Mouse (Mus musculus) bone marrow macrophage, adult 2 months (primary cell): ENCODE data around the gene Kif3c. TPM values are rescaled to one million over a fixed set of nuclear protein-coding genes. Genes with fewer than 3 reads are reported as not detected.

Experiments
- H3K27ac ChIP-seq: 2 replicates; pipeline ENCODE4 v1.5.1; 2012; ENCODE audit warnings: low read depth, low read length; ENCODE audit not compliant: insufficient read depth
- H3K4me1 ChIP-seq: 2 replicates; pipeline ENCODE4 v1.6.1; 2012; ENCODE audit warnings: low read length; ENCODE audit not compliant: control insufficient read depth, insufficient read depth
- H3K4me3 ChIP-seq: 2 replicates; pipeline ENCODE4 v1.5.1; 2012; ENCODE audit warnings: mild to moderate bottlenecking, low read length, moderate library complexity; ENCODE audit not compliant: insufficient read depth
- CTCF ChIP-seq: IDR thresholded peaks from 2 replicates; pipeline ENCODE4 v1.5.1; 2012; ENCODE audit warnings: low read depth, mild to moderate bottlenecking, low read length, moderate library complexity
- POLR2A ChIP-seq: IDR thresholded peaks from 2 replicates; pipeline ENCODE4 v1.6.1; 2012; ENCODE audit warnings: mild to moderate bottlenecking, low read depth, low read length, borderline replicate concordance
- polyA plus RNA-seq: library from polyadenylated mRNA; stranded (reverse); fragments of >200 nt; gene quantifications from 2 replicates; pipeline ENCODE4 v1.2.4, GENCODE M21; 2012; ENCODE audit not compliant: missing spikeins, insufficient read depth, insufficient read length

The Kif3c gene
- polyA plus RNA-seq, 1 experiment, result 22.0 TPM

DNA sequence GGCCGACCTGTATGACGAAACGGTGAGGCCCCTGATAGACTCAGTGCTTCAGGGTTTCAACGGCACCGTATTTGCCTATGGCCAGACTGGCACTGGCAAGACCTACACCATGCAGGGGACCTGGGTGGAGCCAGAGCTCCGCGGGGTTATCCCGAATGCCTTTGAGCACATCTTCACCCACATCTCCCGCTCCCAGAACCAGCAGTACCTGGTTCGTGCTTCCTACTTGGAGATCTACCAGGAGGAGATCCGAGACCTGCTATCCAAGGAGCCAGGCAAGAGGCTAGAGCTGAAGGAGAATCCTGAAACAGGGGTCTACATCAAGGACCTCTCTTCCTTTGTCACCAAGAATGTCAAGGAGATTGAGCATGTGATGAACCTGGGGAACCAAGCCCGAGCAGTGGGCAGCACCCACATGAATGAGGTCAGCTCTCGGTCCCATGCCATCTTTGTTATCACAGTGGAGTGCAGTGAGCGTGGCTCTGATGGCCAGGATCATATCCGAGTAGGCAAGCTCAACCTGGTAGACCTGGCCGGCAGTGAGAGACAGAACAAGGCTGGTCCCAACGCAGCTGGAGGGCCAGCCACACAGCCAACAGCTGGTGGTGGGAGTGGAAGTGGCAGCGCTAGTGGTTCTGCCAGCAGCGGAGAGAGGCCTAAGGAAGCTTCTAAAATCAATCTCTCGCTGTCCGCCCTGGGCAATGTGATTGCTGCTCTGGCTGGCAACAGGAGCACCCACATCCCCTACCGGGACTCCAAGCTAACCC, 1.4 kb downstream of the Kif3c start:
- no peak overlapping the region for H3K4me3 ChIP-seq
- no peak overlapping the region for H3K27ac ChIP-seq
- peaks cover 36% of the 10 kb centered on the region for H3K4me1 ChIP-seq
- TF ChIP-seq POLR2A (no peak), CTCF (no peak)

DNA sequence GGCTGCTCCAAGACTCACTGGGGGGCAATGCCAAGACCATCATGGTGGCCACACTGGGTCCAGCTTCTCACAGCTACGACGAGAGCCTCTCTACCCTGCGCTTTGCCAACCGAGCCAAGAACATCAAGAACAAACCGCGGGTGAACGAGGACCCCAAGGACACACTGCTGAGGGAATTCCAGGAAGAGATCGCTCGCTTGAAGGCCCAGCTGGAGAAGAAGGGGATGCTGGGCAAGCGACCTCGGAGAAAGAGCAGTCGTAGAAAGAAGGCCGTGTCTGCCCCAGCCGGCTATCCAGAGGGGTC, 2.0 kb downstream of the Kif3c start:
- H3K4me1 ChIP-seq, result peaks cover 36% of the 10 kb centered on the region
- TF ChIP-seq CTCF (no peak), POLR2A (no peak)
- no peak overlapping the region for H3K4me3 ChIP-seq
- no peak overlapping the region for H3K27ac ChIP-seq

DNA sequence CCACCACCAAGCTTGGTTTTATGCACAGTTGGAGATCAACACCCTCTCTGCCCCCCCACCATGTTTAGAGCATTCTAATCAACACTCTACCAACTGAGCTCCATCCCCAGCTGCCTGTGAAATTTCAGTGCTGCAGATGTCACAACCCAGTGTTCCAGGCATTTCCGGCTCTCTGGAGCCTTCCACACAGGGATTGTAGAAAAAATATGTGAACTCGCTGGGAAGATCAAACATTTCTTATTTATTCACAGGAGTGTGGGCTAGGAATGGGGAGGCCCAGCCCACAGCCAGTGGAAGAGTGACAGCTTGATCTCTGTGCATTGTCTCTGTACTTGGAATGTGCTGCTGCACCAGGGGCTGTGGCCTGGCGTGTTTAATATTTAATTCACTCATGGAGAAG, 3.8 kb downstream of the Kif3c start:
- TF ChIP-seq CTCF (no peak), POLR2A (no peak)
- H3K4me3 ChIP-seq, result no peak overlapping the region

DNA sequence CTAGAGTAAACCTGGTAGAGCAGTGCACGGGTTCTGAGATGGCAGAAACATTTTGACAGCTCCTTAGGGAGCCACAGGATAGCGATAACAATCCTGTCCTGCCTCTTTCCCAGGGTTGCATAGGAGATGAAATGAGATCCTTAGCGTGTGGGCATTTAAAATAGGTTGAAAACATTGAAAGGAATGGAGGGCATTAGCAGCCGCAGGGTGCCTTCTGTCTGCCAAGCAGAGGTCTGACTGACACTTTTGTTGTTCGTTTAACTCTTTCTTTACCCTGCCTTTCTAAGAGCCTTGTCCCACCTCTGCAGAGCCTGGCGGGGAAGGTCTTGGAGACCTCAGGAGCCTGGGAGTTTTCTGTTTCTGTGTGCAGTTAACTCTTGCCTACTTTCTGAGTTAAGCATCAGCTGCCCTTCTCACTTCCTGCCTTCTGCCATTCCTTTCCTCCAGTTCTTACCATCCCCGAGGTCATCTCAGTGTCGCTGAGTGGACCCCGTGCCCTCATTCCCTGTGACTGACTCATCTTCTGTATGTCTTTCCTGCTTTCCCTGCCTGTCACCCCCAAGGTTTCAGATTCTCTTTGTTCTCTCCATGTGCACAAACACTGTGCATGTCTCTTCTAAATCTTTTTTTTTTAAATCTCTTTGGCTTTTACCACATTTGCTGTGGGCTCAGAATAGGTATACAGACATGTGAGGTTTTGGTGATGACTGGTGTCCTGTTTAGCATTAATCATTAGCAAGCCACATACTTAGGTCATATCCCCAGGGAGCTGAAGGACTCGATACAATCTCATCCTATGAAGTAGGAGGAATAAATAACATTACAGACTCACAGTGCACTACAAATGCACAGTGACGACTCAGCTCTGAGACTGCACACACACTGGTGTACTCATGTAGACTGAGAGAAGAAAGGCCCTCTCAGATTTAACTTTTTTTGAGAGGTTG, 6.3 kb downstream of the Kif3c start:
- peaks cover 30% of the 10 kb centered on the region for H3K4me1 ChIP-seq
- TF ChIP-seq CTCF (no peak), POLR2A (no peak)
- peak overlapping the region; percentile 48 for H3K27ac ChIP-seq
- peak overlapping the region; percentile 21; the same call in 1 of the 2 replicates for H3K4me3 ChIP-seq

More for the DNA sequence above, 3.8 kb downstream of the Kif3c start:
- no peak overlapping the region for H3K27ac ChIP-seq
- H3K4me1 ChIP-seq, result peaks cover 40% of the 10 kb centered on the region

DNA sequence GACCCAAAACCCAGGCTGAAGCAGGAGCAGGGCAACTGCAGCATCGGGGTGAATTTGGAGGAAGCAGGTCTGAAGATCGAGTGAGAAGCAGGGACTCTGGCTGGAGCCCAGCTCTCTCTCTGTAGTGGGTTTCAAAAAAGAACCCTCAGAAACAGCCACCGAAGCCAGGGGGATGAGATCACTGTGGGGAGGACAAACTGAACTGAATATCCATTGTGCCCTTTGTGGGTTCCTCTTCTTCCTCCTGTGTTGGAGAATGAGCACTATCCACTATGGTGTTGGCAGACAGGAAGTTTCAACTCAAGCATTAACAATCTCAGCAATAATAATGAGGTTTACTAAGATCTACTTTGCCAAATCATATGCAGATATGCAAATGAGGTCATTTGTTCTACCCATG, 7.1 kb downstream of the Kif3c start:
- TF ChIP-seq CTCF, result no peak
- no peak for TF ChIP-seq POLR2A
- peaks cover 30% of the 10 kb centered on the region for H3K4me1 ChIP-seq
- H3K4me3 ChIP-seq, result peak overlapping the region; percentile 21; the same call in 1 of the 2 replicates
- H3K27ac ChIP-seq, result peak overlapping the region; percentile 48

DNA sequence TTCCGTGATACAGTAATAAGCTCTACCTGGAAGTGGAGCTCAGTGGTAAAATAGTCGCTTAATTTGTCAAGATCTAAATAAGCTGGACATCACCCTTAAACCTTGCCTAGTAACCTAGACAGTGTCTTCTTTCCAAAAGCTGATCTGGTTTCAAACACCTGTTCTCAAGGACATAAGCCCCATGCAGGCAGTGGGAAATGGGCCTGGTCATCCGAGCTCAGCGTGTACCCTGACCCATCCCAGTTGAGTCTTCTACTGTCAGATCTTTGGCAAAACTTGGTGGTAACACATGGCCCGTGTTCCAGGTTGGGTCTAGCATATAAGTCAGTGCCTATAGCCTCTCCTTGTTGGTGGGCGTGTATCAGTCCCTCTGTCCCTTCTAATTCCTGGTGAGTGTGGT, 8.6 kb downstream of the Kif3c start:
- Histone ChIP-seq H3K4me3 (no peak overlapping the region), H3K4me1 (peaks cover 19% of the 10 kb centered on the region), H3K27ac (no peak overlapping the region)
- TF ChIP-seq CTCF (no peak), POLR2A (no peak)

DNA sequence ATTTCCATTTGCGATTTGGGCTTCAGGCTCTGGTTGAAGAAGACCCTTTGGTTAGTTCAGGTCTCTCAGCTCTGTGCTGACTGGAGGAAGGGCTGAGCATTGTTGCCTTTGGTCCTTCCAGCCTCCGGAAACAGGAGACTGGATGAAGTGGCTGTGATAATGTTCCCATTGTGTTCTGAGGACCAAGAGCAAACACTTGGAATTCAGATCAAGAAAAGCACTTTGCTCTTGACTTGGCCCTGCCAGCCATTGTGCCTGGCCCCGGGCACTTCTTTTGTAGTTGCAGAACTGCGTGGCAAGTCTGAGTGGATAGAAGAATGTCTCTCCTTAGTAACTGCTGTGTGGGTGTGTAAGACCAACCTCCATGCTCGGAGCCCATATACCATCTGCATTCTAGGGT, 9.6 kb downstream of the Kif3c start:
- no peak overlapping the region for H3K4me3 ChIP-seq
- H3K27ac ChIP-seq, result no peak overlapping the region
- TF ChIP-seq POLR2A, result no peak
- TF ChIP-seq CTCF, result no peak
- peaks cover 17% of the 10 kb centered on the region for H3K4me1 ChIP-seq

DNA sequence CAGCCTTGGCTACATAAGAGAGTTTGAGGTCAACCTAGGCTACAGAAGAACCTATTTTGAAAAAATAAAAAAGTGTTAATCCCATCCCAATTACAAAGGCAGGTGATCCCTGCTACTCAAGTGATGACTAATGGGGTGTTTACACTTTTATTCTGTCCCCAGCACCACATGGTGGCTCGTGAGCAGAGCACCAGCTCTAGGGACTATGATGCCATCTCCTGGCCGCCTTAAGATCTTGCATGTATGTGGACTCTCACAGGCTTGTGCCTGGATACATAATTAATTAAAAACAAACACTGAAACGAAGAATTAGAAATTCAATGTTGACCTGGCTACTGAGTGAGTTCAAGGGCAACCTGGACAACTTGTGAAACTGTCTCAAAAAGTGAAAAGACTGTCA, 12.3 kb downstream of the Kif3c start:
- H3K4me3 ChIP-seq, result no peak overlapping the region
- H3K27ac ChIP-seq, result no peak overlapping the region
- TF ChIP-seq CTCF (peak; percentile 52), POLR2A (no peak)
- peaks cover 4% of the 10 kb centered on the region; the same call in 1 of the 2 replicates for H3K4me1 ChIP-seq

DNA sequence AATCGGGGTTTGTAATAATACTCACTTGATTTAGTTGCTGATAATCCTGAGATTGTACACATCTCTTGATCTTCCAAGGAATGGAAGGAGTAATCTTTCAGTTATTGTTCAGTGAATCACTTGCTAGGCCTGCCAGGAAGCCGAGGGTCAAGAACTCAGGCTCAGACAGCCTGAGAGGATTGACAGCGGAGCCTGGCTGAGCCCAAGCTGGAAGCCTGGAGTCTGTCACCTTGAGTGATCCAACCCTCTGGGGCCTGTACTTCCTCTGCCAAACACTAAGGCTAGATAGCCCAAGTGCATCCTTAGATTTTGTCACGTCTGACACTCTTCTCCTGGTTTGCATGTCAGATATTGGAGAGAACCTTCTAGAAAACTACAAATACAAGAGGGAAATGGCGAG, 12.8 kb downstream of the Kif3c start:
- Histone ChIP-seq H3K4me1 (no peaks in the 10 kb centered on the region), H3K4me3 (no peak overlapping the region), H3K27ac (no peak overlapping the region)
- TF ChIP-seq CTCF (no peak), POLR2A (no peak)

DNA sequence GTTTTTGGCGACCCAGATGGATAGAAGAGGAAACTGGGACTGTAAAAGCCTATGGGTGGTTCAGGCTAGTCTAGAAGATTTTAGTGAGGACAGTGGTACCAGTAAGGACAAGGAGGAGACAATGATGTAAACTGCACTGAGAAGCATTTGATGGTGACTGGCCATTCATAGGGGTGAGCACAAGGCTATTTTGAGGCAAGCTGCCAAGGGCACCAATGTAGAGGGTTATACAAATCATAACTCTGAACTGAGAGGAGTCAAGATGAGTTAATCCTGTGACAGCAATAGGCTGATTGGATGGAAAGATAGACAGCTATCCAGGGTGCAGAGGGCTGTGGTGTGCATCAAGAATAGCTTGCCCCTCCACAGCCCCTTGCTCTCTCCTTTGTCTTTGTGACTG, 19.9 kb downstream of the Kif3c start:
- Histone ChIP-seq H3K4me1 (peaks cover 7% of the 10 kb centered on the region), H3K4me3 (no peak overlapping the region), H3K27ac (no peak overlapping the region)
- no peak for TF ChIP-seq CTCF
- TF ChIP-seq POLR2A, result no peak
